Mouse (Mus musculus): ENCODE data around the gene Ubc. TPM values are rescaled to one million over a fixed set of nuclear protein-coding genes. Genes with fewer than 3 reads are reported as not detected.

Gene Ubc
- polyA plus RNA-seq (2012; rRNA removed; ENCODE audit: low replicate concordance): 305 and 341 TPM in 2 replicates

DNA sequence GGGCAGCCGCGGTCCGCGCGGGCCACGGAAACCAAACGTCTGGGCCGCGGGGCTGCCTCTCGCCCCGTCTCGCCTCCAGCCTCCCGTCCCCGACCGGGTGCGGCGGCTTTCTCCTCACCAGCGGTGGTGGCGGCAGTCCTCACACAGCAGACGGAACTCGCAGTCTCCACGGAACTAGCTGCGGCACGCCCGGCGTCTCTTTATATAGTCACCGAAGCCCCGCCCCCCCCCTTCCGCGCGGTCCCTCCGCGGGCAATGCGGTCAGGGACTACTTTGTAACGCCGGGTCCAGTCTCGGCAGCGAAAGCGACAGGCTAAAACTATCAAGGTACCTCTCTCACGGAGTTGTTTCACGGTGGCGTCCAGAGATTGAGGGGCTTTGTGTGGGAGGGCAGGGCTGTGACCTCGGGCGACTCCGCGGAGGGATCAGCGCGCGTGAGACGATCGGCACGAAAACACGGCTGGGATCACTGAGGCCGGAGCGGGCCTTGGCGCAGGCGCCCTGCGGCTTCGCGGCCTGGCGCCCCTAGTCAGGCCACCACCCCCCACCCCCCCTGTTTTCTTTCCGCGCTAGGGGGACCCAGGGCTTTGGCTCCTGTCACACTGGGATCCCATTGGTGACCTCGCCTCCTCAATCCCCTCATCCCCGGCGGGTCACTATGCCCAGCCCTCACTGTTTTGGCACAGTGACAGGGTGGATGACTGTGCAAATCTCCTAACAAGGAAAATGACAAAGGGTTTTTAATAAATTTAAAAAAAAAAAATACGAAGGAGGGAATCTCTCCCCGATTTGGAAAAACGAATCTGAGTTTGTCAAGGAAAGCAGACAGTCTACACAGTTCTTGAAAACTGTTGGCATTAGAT, at the start of gene Ubc:
TSS of gene Ubc (minus strand) at position 624 of the 863 bp plus-strand sequence.

DNA sequence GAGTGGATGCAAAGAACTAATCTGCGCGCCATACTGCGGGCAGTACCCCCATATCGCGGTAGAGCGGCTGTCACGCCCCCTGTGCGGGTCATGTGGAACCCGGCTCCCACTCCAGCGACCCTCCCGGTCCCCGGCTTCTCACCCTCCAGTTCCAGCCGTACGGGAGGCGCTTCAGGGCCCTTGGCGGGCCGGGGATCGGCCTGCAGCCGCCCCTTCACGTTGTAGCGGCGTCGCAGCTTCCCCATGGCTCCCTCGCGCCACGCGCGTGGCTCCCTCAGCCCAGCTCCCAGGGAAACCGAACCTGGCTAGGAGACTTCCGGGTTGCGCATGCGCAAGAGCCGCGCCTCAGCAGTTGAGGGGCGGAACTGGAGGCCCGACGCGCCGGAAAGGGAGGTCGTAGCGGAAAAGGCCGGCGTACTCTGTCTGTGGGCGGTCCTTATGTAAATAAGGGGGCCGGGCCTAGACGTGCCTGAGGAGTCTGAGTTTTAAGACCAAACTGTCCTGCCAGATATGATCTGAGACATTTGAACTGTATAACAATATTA, 43.9 kb upstream of the Ubc start, which contains the start of gene Dhx37:
TSS of gene Dhx37 (minus strand) at position 329 of the 545 bp plus-strand sequence.

DNA sequence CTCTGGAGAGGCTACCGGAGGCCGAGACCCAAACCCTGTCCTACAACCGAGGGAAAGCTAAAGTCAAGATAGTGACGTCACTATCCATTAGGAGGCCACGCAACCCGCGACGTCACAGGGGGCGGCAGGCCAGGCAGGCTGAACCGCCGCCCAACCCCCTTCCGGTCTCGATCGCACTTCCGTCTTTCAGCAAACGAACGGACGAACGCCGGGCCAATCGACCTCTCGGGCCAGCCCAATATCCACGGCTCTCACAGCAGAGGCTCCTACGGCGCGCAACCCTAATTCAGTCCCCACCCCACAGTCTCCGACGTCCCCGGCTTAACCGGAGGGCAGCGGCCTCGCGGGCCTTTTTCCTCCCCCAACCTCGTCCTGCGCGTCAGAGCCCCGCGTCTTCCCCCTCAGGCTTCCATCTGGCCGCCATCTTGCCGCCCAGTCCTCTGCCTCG, 847 bp downstream of the Ubc start, which contains the start of gene Gm10382:
TSS of gene Gm10382 (plus strand) at position 192 of the 448 bp plus-strand sequence.

DNA sequence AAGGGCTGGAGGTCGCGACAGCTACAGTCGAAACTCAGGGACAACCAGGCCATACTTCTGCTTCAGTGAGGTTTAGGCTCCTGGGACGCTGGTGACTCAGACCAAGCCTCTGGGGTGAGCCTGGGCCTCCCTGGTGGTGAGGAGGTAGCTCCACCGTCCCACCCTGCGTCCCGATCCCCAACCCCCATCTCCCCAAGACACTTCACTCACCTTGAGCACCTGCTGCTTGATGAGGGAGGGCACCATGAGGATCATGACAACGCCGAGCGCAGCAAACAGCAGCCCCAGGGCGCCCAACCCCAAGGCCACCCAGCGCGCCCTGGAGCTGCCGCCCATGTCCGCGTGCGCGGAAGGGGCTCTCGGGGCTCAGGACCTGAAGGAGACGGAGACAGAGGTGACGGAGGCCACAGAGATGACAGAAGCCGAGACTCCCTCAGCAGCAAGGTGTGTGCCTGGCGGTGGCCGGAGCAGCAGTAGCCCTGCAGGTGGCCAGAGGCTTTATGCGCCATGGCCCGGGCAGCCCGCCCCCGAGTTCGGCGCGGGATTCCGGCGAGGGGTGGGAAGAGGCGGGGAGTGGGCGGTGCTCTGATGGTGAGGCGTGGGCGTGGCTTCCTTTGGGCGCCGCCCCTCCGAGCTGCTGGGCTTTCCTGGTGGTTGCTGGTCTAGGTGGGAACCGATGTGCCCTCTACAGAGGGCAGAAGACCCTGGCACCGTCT, 49.3 kb downstream of the Ubc start, which contains the start of gene Scarb1:
TSS of gene Scarb1 (minus strand) at position 548 of the 716 bp plus-strand sequence.

Other genes starting within 250 kb of the Ubc start
- gene Ncor2, start 211.0 kb downstream of the Ubc start, polyA plus RNA-seq (2012; rRNA removed; ENCODE audit: low replicate concordance): 41.6 and 48.6 TPM in 2 replicates
- 24.1 and 88.9 TPM in 2 replicates for gene Scarb1, start 49.1 kb downstream of the Ubc start, polyA plus RNA-seq (2012; rRNA removed; ENCODE audit: low replicate concordance)
- 0.33 and 0.56 TPM in 2 replicates for gene Gm10382, start 880 bp downstream of the Ubc start, polyA plus RNA-seq (2012; rRNA removed; ENCODE audit: low replicate concordance)
- 10.1 and 19.0 TPM in 2 replicates for gene Dhx37, start 43.9 kb upstream of the Ubc start, polyA plus RNA-seq (2012; rRNA removed; ENCODE audit: low replicate concordance)
- 35.6 and 40.5 TPM in 2 replicates for gene Bri3bp, start 51.4 kb upstream of the Ubc start, polyA plus RNA-seq (2012; rRNA removed; ENCODE audit: low replicate concordance)
- gene Aacs, start 85.6 kb upstream of the Ubc start, polyA plus RNA-seq (2012; rRNA removed; ENCODE audit: low replicate concordance): 29.0 and 42.2 TPM in 2 replicates
- gene Tmem132b, start 141.6 kb upstream of the Ubc start, polyA plus RNA-seq (2012; rRNA removed; ENCODE audit: low replicate concordance): 0.23 TPM in 1 of 2 replicates, not detected in the other